ENCODE assay signal across 10 mouse cellular contexts in the genomic region with DNA sequence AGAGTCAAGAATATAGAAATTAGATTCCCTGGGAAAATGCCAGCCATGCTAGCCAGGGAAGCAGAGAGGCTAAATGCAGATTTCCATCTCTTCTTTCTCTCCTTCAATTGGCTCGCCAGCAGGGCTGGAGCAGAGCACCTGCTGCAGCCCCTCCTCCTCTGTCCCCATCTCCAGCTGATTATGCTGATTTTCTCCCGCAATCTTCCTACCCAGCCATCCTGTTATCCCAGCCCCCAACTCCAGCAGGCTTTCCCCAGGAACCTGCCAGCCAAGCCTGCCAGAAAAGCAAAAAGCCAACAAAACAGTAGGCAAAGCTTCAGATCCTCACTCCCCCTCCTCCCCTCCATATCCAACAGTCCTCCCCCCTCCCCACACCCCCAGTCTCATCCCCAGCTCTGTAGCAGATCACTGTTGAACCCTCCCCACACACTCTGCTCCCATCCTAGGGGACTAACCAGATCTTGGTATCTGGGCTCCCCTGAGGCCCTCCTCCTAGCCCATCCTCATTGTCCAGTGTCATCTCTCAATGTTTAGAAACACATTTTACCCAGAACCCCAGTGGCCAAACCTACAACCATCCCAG. TPM values are rescaled to one million over a fixed set of nuclear protein-coding genes. Genes with fewer than 3 reads are reported as not detected.
A peak's percentile ranks its signal among the peaks of the same experiment; 100 is the strongest.
DNase-seq lines count a peak whose midpoint lies in the region; ATAC-seq and TF ChIP-seq lines count a peak whose summit lies in the region.
"Had no signal": no experiment of that assay in that cellular context is flagged by ENCODE, and none has a peak within 500 bp of the region (broad histone marks: within the 10 kb centered on the region; RNA-seq: fewer than 3 reads in every experiment).

No protein-coding gene starts in this region.

- no peaks in the 10 kb centered on the region for H3K36me3 ChIP-seq in forebrain, embryonic 13.5 days (ENCODE audit: poor library complexity, severe bottlenecking)
- H3K36me3 ChIP-seq in midbrain, postnatal 0 days (ENCODE audit: insufficient read depth, low read length): no peaks in the 10 kb centered on the region
- H3K36me3 ChIP-seq: limb, embryonic 10.5 days had no signal

- no peak for TF ChIP-seq POLR2A in cerebellum, adult 2 months (IDR thresholded peaks at IDR 0.05; ENCODE audit: borderline replicate concordance, insufficient read depth, low read length)

- H3K4me2 ChIP-seq in forebrain, embryonic 13.5 days: no peak overlapping the region; the same call in 1 of the 2 replicates
- no peak overlapping the region for H3K4me2 ChIP-seq in midbrain, postnatal 0 days (ENCODE audit: low read depth, low read length, poor library complexity, severe bottlenecking)

- no peak overlapping the region for H3K4me3 ChIP-seq in cerebellum, adult 2 months (replicated peaks; ENCODE audit: insufficient read depth, low read depth, low read length)
- H3K4me3 ChIP-seq in forebrain, embryonic 13.5 days: no peak overlapping the region
- H3K4me3 ChIP-seq in midbrain, postnatal 0 days (ENCODE audit: low read depth, low read length): no peak overlapping the region
- H3K4me3 ChIP-seq: limb, embryonic 10.5 days had no signal

- peak; percentile 99 for ATAC-seq in forebrain, embryonic 13.5 days
- ATAC-seq in midbrain, postnatal 0 days (ENCODE audit: low FRiP score): no peak
- ATAC-seq: Patski had no signal

- WGBS in cerebellum, adult 2 months: 4% methylated on average over 2 of the region's 2 CpGs
- WGBS in forebrain, embryonic 13.5 days: 7% methylated on average over 2 of the region's 2 CpGs
- 8% methylated on average over 2 of the region's 2 CpGs for WGBS in midbrain, postnatal 0 days

- peak; percentile 27 to 44 for DNase-seq in cerebellum, adult 2 months
- no peak for DNase-seq in cerebellum, adult 11 months
- DNase-seq in layer of hippocampus, adult 8-10 months (ENCODE audit: low spot score in 2 of 2): peak; percentile 51 to 59
- DNase-seq in midbrain, postnatal 0 days (ENCODE audit: low spot score): peak; percentile 81
- no peak for DNase-seq in kidney, postnatal 14 days
- no peak for DNase-seq in spleen, postnatal 10 days (ENCODE audit: low spot score in 2 of 2)
- no peak for DNase-seq in adrenal gland, postnatal 25 days

- no peak overlapping the region for H3K27ac ChIP-seq in cerebellum, adult 2 months (ENCODE audit: insufficient read depth, low read length)
- peak overlapping the region; percentile 86 for H3K27ac ChIP-seq in forebrain, embryonic 13.5 days
- no peak overlapping the region for H3K27ac ChIP-seq in midbrain, postnatal 0 days (ENCODE audit: low read depth, low read length)
- H3K27ac ChIP-seq: limb, embryonic 10.5 days had no signal

- H3K27me3 ChIP-seq in cerebellum, adult 2 months (ENCODE audit: control insufficient read depth, insufficient read depth, low read length): no peaks in the 10 kb centered on the region
- H3K27me3 ChIP-seq in forebrain, embryonic 13.5 days: no peaks in the 10 kb centered on the region
- H3K27me3 ChIP-seq in midbrain, postnatal 0 days (ENCODE audit: insufficient read depth, low read length): no peaks in the 10 kb centered on the region

- H3K9ac ChIP-seq in forebrain, embryonic 13.5 days: no peak overlapping the region
- H3K9ac ChIP-seq in midbrain, postnatal 0 days (replicated peaks; ENCODE audit: low read length, poor library complexity, severe bottlenecking): no peak overlapping the region

- H3K9me3 ChIP-seq in forebrain, embryonic 13.5 days (replicated peaks): no peaks in the 10 kb centered on the region
- H3K9me3 ChIP-seq in midbrain, postnatal 0 days (ENCODE audit: low read length): no peaks in the 10 kb centered on the region
- H3K9me3 ChIP-seq: limb, embryonic 10.5 days had no signal

- TF ChIP-seq CTCF in cerebellum, adult 2 months (IDR thresholded peaks at IDR 0.05; ENCODE audit: borderline replicate concordance, insufficient read depth, low read depth, low read length): no peak
- TF ChIP-seq CTCF in midbrain, postnatal 0 days (IDR thresholded peaks at IDR 0.05): no peak

- H3K4me1 ChIP-seq in cerebellum, adult 2 months (ENCODE audit: control insufficient read depth, insufficient read depth, low read length): no peaks in the 10 kb centered on the region
- H3K4me1 ChIP-seq in forebrain, embryonic 13.5 days: peaks cover 15% of the 10 kb centered on the region
- 0 out of 2 replicates have a peak, but pooled peaks cover 3% of the 10 kb centered on the region for H3K4me1 ChIP-seq in midbrain, postnatal 0 days (ENCODE audit: insufficient read depth, low read length)
- H3K4me1 ChIP-seq: limb, embryonic 10.5 days had no signal

RNA-seq across cellular contexts. Expression of gene Dclk2, which starts 15.7 kb away (rescaled TPM):
- 59.1 and 59.5 TPM in 2 replicates for polyA plus RNA-seq in cerebellum, adult 2 months (2012; rRNA removed)
- polyA plus RNA-seq in forebrain, embryonic 13.5 days (2015; fragmentation: Nextera tagmentation; extraction: Ambion mirVana): 81.1 and 87.2 TPM in 2 replicates
- 100 to 1,000 TPM in 2 of 4 experiments, 10 to 100 TPM in 2; 90.2 to 108 (median 99.6) TPM for total RNA-seq in layer of hippocampus, adult 8-10 months (2022)
- 158 and 162 TPM in 2 replicates for total RNA-seq in midbrain, postnatal 0 days (2014; rRNA removed)
- polyA plus RNA-seq in midbrain, postnatal 0 days (2015; fragmentation: Nextera tagmentation; extraction: Ambion mirVana): 61.8 and 71.6 TPM in 2 replicates
- total RNA-seq in adrenal gland, postnatal 25 days (2021): 9.6 and 10.4 TPM in 2 replicates

Comparison
In these comparisons a context has a peak if more than half of its experiments do, and no peak if none do; other contexts are left out.
1. DNase-seq: peak in cerebellum, adult 2 months (2 of 2), layer of hippocampus, adult 8-10 months (2 of 2) and midbrain, postnatal 0 days (single experiment); none in cerebellum, adult 11 months (single experiment), kidney, postnatal 14 days (single experiment), spleen, postnatal 10 days (0 of 2) and adrenal gland, postnatal 25 days (single experiment).